Mouse (Mus musculus) lung, postnatal 25 days (tissue): ENCODE measurements at regions not wholly inside any gene's neighbourhood (a gene's known extent, or its start where the extent isn't known, plus 50 kb on each side); places are given as distances from the start of the nearest gene placed in this dataset.
A peak's percentile ranks its signal among the peaks of the same experiment; 100 is the strongest.

Experiments
- DNase-seq: peaks from one replicate; pipeline ENCODE4 v3.0.0; 2022; ENCODE audit warnings: low spot score

GRCm38 (mm10) chr3:3746542-3746941 is 2004.1 kb upstream of the Gm8797 start:
- DNase-seq, result no peak

- DNase-seq, result peak; percentile 7
These were observed 1998.9 kb upstream of the Gm8797 start for GRCm38 (mm10) chr3:3751596-3752251.

DNA sequence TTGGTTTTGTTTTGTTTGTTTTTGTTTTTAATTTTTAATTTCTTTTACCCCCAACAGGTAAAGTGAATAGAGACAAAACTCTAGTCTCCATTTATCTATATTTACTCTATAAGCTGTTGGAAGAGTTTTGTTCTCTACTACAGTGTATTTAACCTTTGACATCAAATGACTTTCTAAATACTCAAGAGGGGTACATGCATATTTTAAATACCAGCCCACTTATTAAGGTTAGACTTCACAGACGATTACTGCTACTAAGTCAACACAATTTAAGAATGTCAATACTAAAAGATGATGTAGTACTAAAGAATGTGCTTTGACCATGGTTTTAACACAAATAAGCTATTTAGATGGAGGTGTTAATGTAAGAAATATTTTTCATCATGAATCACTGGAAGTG is 1989.3 kb upstream of the Gm8797 start:
- DNase-seq, result peak; percentile 1

DNA sequence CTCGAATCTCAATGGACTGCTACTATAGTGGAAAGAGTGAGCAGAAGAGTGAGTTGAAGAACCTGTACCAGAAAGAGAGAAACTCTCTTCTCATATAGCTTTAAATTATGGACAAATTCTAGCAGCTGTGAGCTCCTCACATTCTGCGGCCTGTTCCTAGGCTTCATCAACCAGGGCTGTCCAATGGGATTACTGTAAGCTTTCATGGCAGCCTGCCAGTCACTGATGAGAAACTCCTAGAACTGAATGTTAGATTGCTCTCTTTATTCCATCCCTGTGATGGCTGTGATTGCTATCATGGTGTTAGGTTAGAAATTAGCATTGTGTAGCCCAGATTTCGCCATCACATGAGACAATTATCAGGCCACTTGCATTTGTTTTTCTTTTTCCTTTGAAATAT is 1966.4 kb upstream of the Gm8797 start:
- no peak for DNase-seq

- DNase-seq, result no peak
These were observed 1964.6 kb upstream of the Gm8797 start for GRCm38 (mm10) chr3:3786039-3786438.

DNA sequence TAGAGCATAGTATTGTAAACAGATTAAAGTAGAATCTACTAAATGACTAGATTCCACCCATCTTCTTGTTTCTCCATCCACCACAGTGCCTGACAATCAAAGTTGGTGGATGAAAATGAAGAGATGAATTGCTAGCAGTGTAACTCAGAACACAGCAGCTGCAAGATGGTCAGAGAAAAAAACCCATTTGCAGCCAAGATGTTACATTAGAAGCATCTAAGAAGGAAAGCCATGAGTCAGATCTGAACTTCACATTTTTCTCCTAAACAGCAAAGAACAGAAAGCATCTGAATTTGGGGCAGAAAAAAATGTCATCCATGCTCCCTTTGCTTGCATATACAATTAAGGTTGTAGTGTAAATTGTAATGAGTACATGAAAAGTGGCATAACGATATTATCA is 1942.8 kb upstream of the Gm8797 start:
- no peak for DNase-seq

DNA sequence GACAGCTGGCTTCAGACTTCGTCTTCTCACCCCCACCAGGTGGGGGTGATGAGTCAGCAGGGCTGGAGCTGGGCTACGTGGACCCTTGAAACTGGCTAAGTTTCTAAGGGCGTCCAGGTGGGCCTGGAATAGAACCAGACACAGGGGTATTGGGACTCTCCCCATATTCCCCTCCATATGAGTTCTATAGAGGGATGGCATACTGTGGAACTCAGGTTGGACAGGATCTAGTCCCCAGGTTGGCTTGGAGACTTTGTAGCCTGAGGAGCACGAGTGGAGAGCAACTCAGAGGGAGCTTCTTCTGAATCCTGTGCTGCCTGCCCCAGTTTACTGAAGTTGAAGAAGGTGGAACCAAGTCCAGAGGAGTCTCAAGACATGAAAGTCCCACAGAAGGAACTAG is 1921.6 kb upstream of the Gm8797 start:
- DNase-seq, result no peak

DNA sequence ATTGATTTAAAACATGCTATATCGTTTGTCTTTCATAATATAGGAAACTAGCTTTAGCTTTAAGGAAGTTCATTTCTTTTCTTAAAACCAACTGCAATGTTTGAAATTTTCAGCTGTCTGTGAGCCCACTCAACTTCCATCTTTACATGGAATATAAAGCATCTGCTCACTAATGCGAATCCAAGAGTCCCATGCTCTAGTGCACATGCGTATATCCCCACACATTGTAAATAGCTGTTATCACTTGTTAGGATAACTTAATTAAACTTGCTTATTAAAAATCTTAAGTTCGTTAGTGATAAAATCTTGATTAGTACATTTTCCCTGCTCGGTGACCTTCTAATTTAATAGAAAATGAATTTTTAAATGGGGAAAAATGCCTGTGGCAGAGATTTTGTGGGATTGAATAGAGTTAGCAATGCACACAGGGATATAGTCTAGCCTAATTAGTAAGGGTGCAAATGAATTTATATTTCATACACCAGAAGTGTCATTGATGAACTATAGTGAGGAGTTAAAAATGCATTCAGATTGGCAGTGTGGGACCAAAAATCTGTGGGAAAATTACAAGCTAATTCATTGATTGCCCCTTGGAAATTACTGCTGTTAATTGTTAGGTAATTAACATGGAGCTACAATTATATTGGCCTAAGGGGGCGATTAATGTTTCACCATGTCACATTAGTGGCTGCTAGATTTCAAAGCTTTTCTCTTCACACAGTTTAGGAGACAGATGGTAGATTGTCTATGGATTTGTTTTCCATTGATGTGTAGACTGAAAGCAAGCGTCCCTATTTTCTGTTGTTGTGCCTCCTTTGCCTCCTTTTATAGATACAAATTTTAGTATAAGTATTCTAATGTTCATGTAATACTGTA is 1919.0 kb upstream of the Gm8797 start:
- DNase-seq, result no peak
